Comparison of ENCODE assay signal across 8 mouse cellular contexts in genomic region chr9:50527860-50528259, GRCm38 (mm10). TPM values are rescaled to one million over a fixed set of nuclear protein-coding genes. Genes with fewer than 3 reads are reported as not detected.
DNase-seq lines count a peak whose midpoint lies in the region; ATAC-seq and TF ChIP-seq lines count a peak whose summit lies in the region.

No protein-coding gene starts in this region.

- ATAC-seq in hindbrain, embryonic 11.5 days (ENCODE audit: low FRiP score), result peak; percentile 52; the same call in 1 of the 2 replicates
- peak; percentile 23; the same call in 1 of the 2 replicates for ATAC-seq in megakaryocyte progenitor cell, adult 5-6 weeks (replicated peaks; ENCODE audit: poor library complexity)

- TF ChIP-seq CTCF in layer of hippocampus, adult 2 months (conservative IDR thresholded peaks at IDR 0.05), result no peak

- no peak for DNase-seq in layer of hippocampus, adult 2 months (ENCODE audit: low spot score in 2 of 2)
- no peak for DNase-seq in layer of hippocampus, postnatal 25 days (ENCODE audit: extremely low spot score in 1 of 2, low spot score in 1 of 2)
- DNase-seq in T-cell, adult 2 months (ENCODE audit: low spot score), result peak; percentile 56
- DNase-seq in hindbrain, embryonic 11.5 days (ENCODE audit: low spot score), result no peak
- no peak for DNase-seq in spleen, postnatal 36 days (ENCODE audit: low spot score in 2 of 2)
- DNase-seq in frontal cortex, adult 2 months (ENCODE audit: extremely low spot score in 1 of 2, low spot score in 1 of 2), result no peak
- DNase-seq in cerebellum, adult 11-12 months, result no peak

- H3K36me3 ChIP-seq in hindbrain, embryonic 11.5 days (ENCODE audit: control insufficient read depth, insufficient read depth, low read length), result no peaks in the 10 kb centered on the region

- peak overlapping the region; percentile 51 for H3K4me2 ChIP-seq in hindbrain, embryonic 11.5 days (replicated peaks; ENCODE audit: low read depth, low read length)

- peak overlapping the region; percentile 69 for H3K4me3 ChIP-seq in layer of hippocampus, adult 2 months
- peak overlapping the region; percentile 78 for H3K4me3 ChIP-seq in hindbrain, embryonic 11.5 days (ENCODE audit: low read depth, low read length)

- 51% methylated on average over 7 of the region's 7 CpGs for WGBS in hindbrain, embryonic 11.5 days

- peak overlapping the region; percentile 94 for H3K27ac ChIP-seq in layer of hippocampus, adult 2 months
- no peak overlapping the region for H3K27ac ChIP-seq in hindbrain, embryonic 11.5 days (ENCODE audit: low read depth, low read length)

- H3K9me3 ChIP-seq in hindbrain, embryonic 11.5 days (ENCODE audit: control insufficient read depth, low read length), result no peaks in the 10 kb centered on the region

- no peaks in the 10 kb centered on the region for H3K4me1 ChIP-seq in hindbrain, embryonic 11.5 days (replicated peaks; ENCODE audit: control insufficient read depth, insufficient read depth, low read length)

- H3K27me3 ChIP-seq in hindbrain, embryonic 11.5 days (ENCODE audit: control insufficient read depth, insufficient read depth, low read length), result no peaks in the 10 kb centered on the region

- H3K9ac ChIP-seq in hindbrain, embryonic 11.5 days (ENCODE audit: low read depth, low read length), result peak overlapping the region; percentile 24; the same call in 1 of the 2 replicates

RNA-seq across cellular contexts. Expression of gene Pts, which starts 0.7 kb away (rescaled TPM):
- total RNA-seq in layer of hippocampus, adult 2 months (2021), result 10 to 100 TPM; 36.5 to 42.5 TPM
- total RNA-seq in layer of hippocampus, postnatal 25 days (2021), result 10 to 100 TPM; 36.0 to 39.8 TPM
- 92.6 and 98.2 TPM in 2 replicates for polyA plus RNA-seq in hindbrain, embryonic 11.5 days (2014; fragmentation: Nextera tagmentation; extraction: Ambion mirVana)
- 107 and 121 TPM in 2 replicates for total RNA-seq in megakaryocyte progenitor cell, adult 5-6 weeks (2015)
- total RNA-seq in megakaryocyte progenitor cell, adult 5-6 weeks (2017), result 54.6 and 63.6 TPM in 2 replicates
- polyA plus RNA-seq in frontal cortex, adult 2 months (2012; rRNA removed), result 73.9 and 76.7 TPM in 2 replicates

RNA-seq across cellular contexts. Expression of gene Il18, which starts 26.8 kb away (rescaled TPM):
- total RNA-seq in layer of hippocampus, adult 2 months (2021), result 10 to 100 TPM; 25.3 to 25.9 TPM
- total RNA-seq in layer of hippocampus, postnatal 25 days (2021), result 10 to 100 TPM; 24.3 to 25.4 TPM
- 5.2 and 8.5 TPM in 2 replicates for polyA plus RNA-seq in hindbrain, embryonic 11.5 days (2014; fragmentation: Nextera tagmentation; extraction: Ambion mirVana)
- total RNA-seq in megakaryocyte progenitor cell, adult 5-6 weeks (2015), result 2.9 and 5.0 TPM in 2 replicates
- total RNA-seq in megakaryocyte progenitor cell, adult 5-6 weeks (2017), result 0.37 and 1.5 TPM in 2 replicates
- 55.8 and 70.2 TPM in 2 replicates for polyA plus RNA-seq in frontal cortex, adult 2 months (2012; rRNA removed)

RNA-seq across cellular contexts. Expression of gene Bco2, which starts 27.1 kb away (rescaled TPM):
- total RNA-seq in layer of hippocampus, adult 2 months (2021), result 1 to 10 TPM; 3.8 to 3.9 TPM
- 1 to 10 TPM; 3.5 to 3.8 TPM for total RNA-seq in layer of hippocampus, postnatal 25 days (2021)
- polyA plus RNA-seq in hindbrain, embryonic 11.5 days (2014; fragmentation: Nextera tagmentation; extraction: Ambion mirVana), result 0.14 and 0.20 TPM in 2 replicates
- total RNA-seq in megakaryocyte progenitor cell, adult 5-6 weeks (2015), result 0.35 and 1.2 TPM in 2 replicates
- 0.21 and 0.61 TPM in 2 replicates for total RNA-seq in megakaryocyte progenitor cell, adult 5-6 weeks (2017)
- polyA plus RNA-seq in frontal cortex, adult 2 months (2012; rRNA removed), result 4.0 and 4.3 TPM in 2 replicates

RNA-seq across cellular contexts. Expression of gene Tex12, which starts 33.3 kb away (rescaled TPM):
- total RNA-seq in layer of hippocampus, adult 2 months (2021), result not detected
- not detected for total RNA-seq in layer of hippocampus, postnatal 25 days (2021)
- polyA plus RNA-seq in hindbrain, embryonic 11.5 days (2014; fragmentation: Nextera tagmentation; extraction: Ambion mirVana), result 0.15 and 0.17 TPM in 2 replicates
- not detected in 2 replicates for total RNA-seq in megakaryocyte progenitor cell, adult 5-6 weeks (2015)
- not detected in 2 replicates for total RNA-seq in megakaryocyte progenitor cell, adult 5-6 weeks (2017)
- polyA plus RNA-seq in frontal cortex, adult 2 months (2012; rRNA removed), result not detected in 2 replicates

RNA-seq across cellular contexts. Expression of gene Plet1, which starts 33.5 kb away (rescaled TPM):
- not detected for total RNA-seq in layer of hippocampus, adult 2 months (2021)
- under 1 TPM; 0.15 to 0.21 TPM for total RNA-seq in layer of hippocampus, postnatal 25 days (2021)
- polyA plus RNA-seq in hindbrain, embryonic 11.5 days (2014; fragmentation: Nextera tagmentation; extraction: Ambion mirVana), result 0.59 and 0.68 TPM in 2 replicates
- 0.35 TPM in 1 of 2 replicates, not detected in the other for total RNA-seq in megakaryocyte progenitor cell, adult 5-6 weeks (2015)
- total RNA-seq in megakaryocyte progenitor cell, adult 5-6 weeks (2017), result 0.51 and 0.54 TPM in 2 replicates
- 0.58 and 0.90 TPM in 2 replicates for polyA plus RNA-seq in frontal cortex, adult 2 months (2012; rRNA removed)

Comparison
In these comparisons a context has a peak if more than half of its experiments do, and no peak if none do; other contexts are left out.
1. RNA of gene Il18, which starts 26.8 kb away (total RNA-seq): 25.3 to 25.9 TPM in layer of hippocampus, adult 2 months and 24.3 to 25.4 TPM in layer of hippocampus, postnatal 25 days; 0.37 to 5.0 TPM in megakaryocyte progenitor cell, adult 5-6 weeks; every median in the first group is over 4 times any median in the second.